Mouse (Mus musculus) limb, embryonic 14.5 days (tissue): ENCODE data around the gene Tysnd1. TPM values are rescaled to one million over a fixed set of nuclear protein-coding genes. Genes with fewer than 3 reads are reported as not detected.

ENCODE experiments used
- ATAC-seq: fragments of 200-750 bp; cut with Nextera tagmentation; 2 replicates; pipeline ENCODE4 v1.8.0; 2017; ENCODE audit warnings: low read depth, moderate number of reproducible peaks, moderate TSS enrichment; ENCODE audit not compliant: low FRiP score
- DNase-seq: peaks from one replicate; pipeline ENCODE4 v3.0.0-alpha.2; 2015; ENCODE audit warnings: low spot score
- H3K27ac ChIP-seq: fragments of 300-500 bp; sonication (generic); replicated peaks from 2 replicates; pipeline ENCODE4 v1.5.1; 2014; ENCODE audit warnings: low read depth, mild to moderate bottlenecking, low read length, moderate library complexity, mixed read lengths
- H3K27me3 ChIP-seq: fragments of 300-500 bp; sonication (generic); 2 replicates; pipeline ENCODE4 v1.6.1; 2014; ENCODE audit warnings: low read length, mixed read lengths; ENCODE audit not compliant: control insufficient read depth, insufficient read depth
- H3K36me3 ChIP-seq: fragments of 300-500 bp; sonication (generic); 2 replicates; pipeline ENCODE4 v1.6.1; 2014; ENCODE audit warnings: mild to moderate bottlenecking, low read length, moderate library complexity, mixed read lengths; ENCODE audit not compliant: control insufficient read depth, insufficient read depth
- H3K4me1 ChIP-seq: fragments of 300-500 bp; sonication (generic); 2 replicates; pipeline ENCODE4 v1.6.1; 2014; ENCODE audit warnings: antibody characterized with exemption, low read length, mixed read lengths; ENCODE audit not compliant: control insufficient read depth, insufficient read depth
- H3K4me2 ChIP-seq: fragments of 300-500 bp; sonication (generic); replicated peaks from 2 replicates; pipeline ENCODE4 v1.6.1; 2014; ENCODE audit warnings: low read depth, mild to moderate bottlenecking, low read length, moderate library complexity; ENCODE audit not compliant: severe bottlenecking
- H3K4me3 ChIP-seq: fragments of 300-500 bp; sonication (generic); replicated peaks from 2 replicates; pipeline ENCODE4 v1.5.1; 2014; ENCODE audit warnings: low read length
- H3K9ac ChIP-seq: fragments of 300-500 bp; sonication (generic); 2 replicates; pipeline ENCODE4 v1.6.1; 2014; ENCODE audit warnings: mild to moderate bottlenecking, low read depth, low read length, moderate library complexity; ENCODE audit not compliant: severe bottlenecking
- H3K9me3 ChIP-seq: fragments of 300-500 bp; sonication (generic); 2 replicates; pipeline ENCODE4 v1.6.1; 2016; ENCODE audit warnings: low read length; ENCODE audit not compliant: control insufficient read depth
- POLR2A ChIP-seq: fragments of 200-500 bp; IDR thresholded peaks from 2 replicates; pipeline ENCODE4 v1.8.0; 2012; ENCODE audit warnings: inconsistent platforms, mild to moderate bottlenecking, moderate library complexity, borderline replicate concordance; ENCODE audit not compliant: insufficient read depth, insufficient read length; ENCODE audit errors: extremely low read depth
- WGBS: fragments of 180-500 bp; shearing (Covaris S2); extraction: QIAGEN DNeasy Blood & Tissue Kit; methylation state at CpG from one replicate; pipeline ENCODE4 v1.1.7; 2014; 5-methylcytosine and 5-hydroxymethylcytosine counted together
- polyA plus RNA-seq, 2 experiments: library from polyadenylated mRNA; depleted of rRNA in 1 of 2; stranded (reverse) in 1 of 2; unstranded in 1 of 2; fragments of >200 nt; fragmentation: Nextera tagmentation in 1 of 2; extraction: Ambion mirVana in 1 of 2; gene quantifications; 2 replicates each; pipeline versions ENCODE4 v1.2.1 to v1.2.3; 2012 to 2014

The Tysnd1 gene
- polyA plus RNA-seq, 2 experiments = 39.2 to 43.5 TPM

DNA sequence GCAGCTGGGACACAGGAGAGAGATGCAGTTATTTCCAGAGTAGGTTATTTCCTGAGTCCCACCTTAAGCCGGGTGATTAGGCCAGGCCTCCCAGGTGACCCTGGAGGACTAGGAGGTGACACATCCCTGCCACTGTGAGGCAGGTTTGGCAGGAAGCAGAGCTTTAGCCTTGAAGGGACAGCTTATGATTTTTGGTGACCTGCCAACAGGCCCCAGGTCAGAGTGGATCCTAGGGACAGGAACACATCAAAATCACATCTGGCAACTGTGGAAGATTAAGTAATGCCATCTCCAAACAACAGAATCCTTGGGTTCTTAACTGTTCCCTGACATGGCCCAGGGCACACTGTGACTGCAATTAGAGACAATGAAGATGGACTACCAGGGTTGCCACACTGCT is 46.0 kb downstream of the Tysnd1 start:
- WGBS = 88% methylated on average over 1 of the region's 1 CpGs
- ATAC-seq = no peak
- H3K27me3 ChIP-seq = no peaks in the 10 kb centered on the region
- no peak overlapping the region for H3K4me3 ChIP-seq
- no peak overlapping the region for H3K4me2 ChIP-seq
- DNase-seq = no peak
- no peak for TF ChIP-seq POLR2A
- H3K27ac ChIP-seq = no peak overlapping the region
- H3K36me3 ChIP-seq = peaks cover 90% of the 10 kb centered on the region
- no peak overlapping the region for H3K9ac ChIP-seq
- no peaks in the 10 kb centered on the region; the same call in 1 of the 2 replicates for H3K9me3 ChIP-seq
- H3K4me1 ChIP-seq = no peaks in the 10 kb centered on the region

DNA sequence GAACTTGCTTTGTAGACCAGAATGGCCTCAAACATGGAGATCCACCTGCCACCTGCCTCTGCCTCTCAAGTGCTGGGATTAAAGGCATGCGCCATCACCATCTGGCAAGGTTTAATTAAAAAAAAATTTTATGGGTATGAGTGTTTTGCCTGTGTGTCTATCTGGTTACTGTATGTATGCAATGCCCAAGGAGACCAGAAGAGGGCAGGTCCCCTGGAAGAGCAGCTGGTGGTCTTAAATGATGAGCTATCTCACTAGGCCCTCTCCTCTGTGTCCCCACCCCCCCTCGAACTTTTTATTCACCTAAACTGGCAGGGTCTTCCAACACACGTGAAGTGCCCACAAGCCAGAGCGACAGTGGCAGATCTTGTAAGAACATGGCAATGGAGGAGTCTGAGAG is 46.6 kb downstream of the Tysnd1 start:
- H3K27ac ChIP-seq = no peak overlapping the region
- TF ChIP-seq POLR2A = no peak
- H3K4me3 ChIP-seq = no peak overlapping the region
- H3K27me3 ChIP-seq = no peaks in the 10 kb centered on the region
- DNase-seq = no peak
- no peak for ATAC-seq
- H3K9me3 ChIP-seq = no peaks in the 10 kb centered on the region; the same call in 1 of the 2 replicates
- H3K4me1 ChIP-seq = no peaks in the 10 kb centered on the region
- peaks cover 96% of the 10 kb centered on the region for H3K36me3 ChIP-seq
- H3K4me2 ChIP-seq = no peak overlapping the region
- H3K9ac ChIP-seq = no peak overlapping the region
- WGBS = 78% methylated on average over 4 of the region's 4 CpGs

DNA sequence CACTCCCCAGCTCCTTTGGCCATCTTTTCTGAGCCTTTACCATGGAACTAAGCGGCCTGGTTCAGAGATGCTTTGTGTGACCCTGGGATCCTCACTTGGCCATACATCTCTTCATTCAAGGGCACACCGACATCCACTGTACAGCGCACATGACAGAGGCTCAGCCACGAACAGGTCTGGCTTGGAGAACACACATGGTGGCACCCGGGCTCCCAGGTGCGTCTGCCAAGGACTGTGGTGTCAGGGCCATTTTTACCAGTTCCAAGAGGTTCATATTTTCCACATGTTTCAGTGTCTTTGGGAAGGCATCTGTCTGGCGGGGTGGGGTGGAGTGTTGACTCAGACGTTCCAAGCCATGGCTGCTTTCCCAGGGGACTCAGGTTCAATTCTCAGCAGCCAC is 47.0 kb downstream of the Tysnd1 start:
- 93% methylated on average over 8 of the region's 8 CpGs for WGBS
- DNase-seq (no peak), ATAC-seq (no peak)
- Histone ChIP-seq H3K4me1 (no peaks in the 10 kb centered on the region), H3K4me2 (no peak overlapping the region), H3K9me3 (no peaks in the 10 kb centered on the region; the same call in 1 of the 2 replicates), H3K4me3 (no peak overlapping the region), H3K36me3 (peaks cover 97% of the 10 kb centered on the region), H3K27ac (no peak overlapping the region), H3K27me3 (no peaks in the 10 kb centered on the region), H3K9ac (no peak overlapping the region)
- TF ChIP-seq POLR2A = no peak

DNA sequence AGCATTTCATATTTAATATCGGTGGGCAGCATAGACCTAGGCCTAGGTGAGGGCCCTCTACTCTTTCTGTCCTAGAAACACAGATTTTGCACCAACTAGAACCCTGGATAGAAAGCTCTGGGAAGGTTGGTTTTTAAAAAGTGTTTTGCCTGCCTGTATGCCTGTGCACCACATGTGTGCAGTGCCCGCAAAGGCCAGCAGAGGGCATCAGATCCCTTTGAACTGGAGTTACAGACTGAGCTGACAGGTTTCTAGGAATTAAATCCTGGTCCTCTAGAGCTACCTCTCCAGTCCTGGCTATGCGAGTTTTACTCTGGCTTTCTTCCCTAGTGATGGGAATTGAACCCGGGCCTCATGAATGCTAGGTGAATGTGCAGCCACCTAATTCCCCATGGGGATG is 49.8 kb downstream of the Tysnd1 start:
- H3K4me1 ChIP-seq = no peaks in the 10 kb centered on the region
- H3K9me3 ChIP-seq = no peaks in the 10 kb centered on the region; the same call in 1 of the 2 replicates
- H3K4me3 ChIP-seq = no peak overlapping the region
- H3K9ac ChIP-seq = no peak overlapping the region
- no peak overlapping the region for H3K4me2 ChIP-seq
- ATAC-seq (no peak), DNase-seq (no peak)
- H3K27ac ChIP-seq = no peak overlapping the region
- WGBS = 88% methylated on average over 4 of the region's 4 CpGs
- H3K27me3 ChIP-seq = no peaks in the 10 kb centered on the region
- no peak for TF ChIP-seq POLR2A
- H3K36me3 ChIP-seq = peaks cover 98% of the 10 kb centered on the region

DNA sequence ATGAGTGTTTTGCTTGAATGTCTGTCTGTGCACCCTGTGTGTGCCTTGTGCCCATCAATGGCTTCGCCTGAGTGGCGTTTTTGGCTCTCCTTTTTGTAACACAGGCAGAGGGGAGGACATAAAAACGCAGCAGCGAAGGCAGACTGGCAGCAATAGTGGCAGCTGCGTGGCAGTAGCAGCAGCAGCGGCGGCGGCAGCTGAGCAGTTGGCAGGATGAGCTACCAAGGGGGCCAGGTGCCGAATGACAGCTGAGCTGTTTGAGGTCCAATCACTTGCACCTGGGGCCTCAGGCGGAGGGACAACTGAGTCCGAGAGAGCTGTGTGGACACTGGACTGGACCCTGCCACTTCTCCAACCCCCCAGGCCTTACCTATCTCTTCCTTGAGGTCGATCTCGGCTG is 52.0 kb downstream of the Tysnd1 start:
- H3K4me1 ChIP-seq = no peaks in the 10 kb centered on the region
- no peaks in the 10 kb centered on the region for H3K27me3 ChIP-seq
- H3K4me2 ChIP-seq = no peak overlapping the region
- H3K9me3 ChIP-seq = no peaks in the 10 kb centered on the region; the same call in 1 of the 2 replicates
- 94% methylated on average over 13 of the region's 13 CpGs for WGBS
- peaks cover 98% of the 10 kb centered on the region for H3K36me3 ChIP-seq
- no peak for ATAC-seq
- TF ChIP-seq POLR2A = no peak
- no peak overlapping the region for H3K27ac ChIP-seq
- no peak overlapping the region for H3K9ac ChIP-seq
- no peak for DNase-seq
- no peak overlapping the region for H3K4me3 ChIP-seq

DNA sequence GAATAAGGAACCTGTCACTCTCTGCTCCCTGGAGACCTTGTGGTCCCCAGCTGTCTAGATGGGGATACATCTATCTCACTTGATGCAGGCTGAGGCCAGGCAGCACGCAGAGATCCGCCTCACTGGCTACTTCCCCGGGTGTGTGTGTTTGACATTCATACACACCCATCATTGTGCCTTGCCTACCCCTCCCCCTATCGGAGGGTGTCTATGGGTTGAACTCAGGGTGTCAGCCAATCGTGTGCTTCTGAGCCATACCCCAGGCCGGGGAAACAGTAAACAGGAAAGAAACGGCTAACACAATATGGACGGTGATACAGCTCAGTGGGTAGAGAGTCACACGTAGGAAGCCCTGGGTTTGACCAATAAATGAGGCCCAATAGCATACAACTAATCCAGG is 54.7 kb downstream of the Tysnd1 start:
- Histone ChIP-seq H3K4me1 (no peaks in the 10 kb centered on the region), H3K36me3 (peaks cover 95% of the 10 kb centered on the region), H3K27ac (no peak overlapping the region), H3K4me2 (no peak overlapping the region), H3K4me3 (no peak overlapping the region), H3K9ac (no peak overlapping the region), H3K27me3 (no peaks in the 10 kb centered on the region), H3K9me3 (no peaks in the 10 kb centered on the region; the same call in 1 of the 2 replicates)
- ATAC-seq (no peak), DNase-seq (no peak)
- WGBS = 86% methylated on average over 9 of the region's 9 CpGs
- TF ChIP-seq POLR2A = no peak
